Mouse (Mus musculus) liver, embryonic 13.5 days (tissue): Measurements from ENCODE around the gene Fam217a. TPM values are rescaled to one million over a fixed set of nuclear protein-coding genes. Genes with fewer than 3 reads are reported as not detected.
"Not testable (repeated sequence)": the region's sequence is repeated elsewhere in the genome, so short reads cannot be mapped to it uniquely, and the experiment has no call there.

Experiments
- ATAC-seq: fragments of 200-750 bp; cut with Nextera tagmentation; 2 replicates; pipeline ENCODE4 v1.8.0; 2017; ENCODE audit warnings: low read depth, mild to moderate bottlenecking, moderate number of reproducible peaks, moderate library complexity
- DNase-seq: peaks from one replicate; pipeline ENCODE4 v3.0.0; 2022
- H3K27ac ChIP-seq: fragments of 300-500 bp; sonication (generic); 2 replicates; pipeline ENCODE4 v1.5.1; 2015; ENCODE audit warnings: moderate library complexity, mild to moderate bottlenecking, inconsistent platforms
- H3K27me3 ChIP-seq: fragments of 300-500 bp; sonication (generic); 2 replicates; pipeline ENCODE4 v1.6.1; 2015; ENCODE audit warnings: mild to moderate bottlenecking, inconsistent platforms
- H3K36me3 ChIP-seq: fragments of 300-500 bp; sonication (generic); 2 replicates; pipeline ENCODE4 v1.6.1; 2015; ENCODE audit warnings: mild to moderate bottlenecking, inconsistent platforms
- H3K4me1 ChIP-seq: fragments of 300-500 bp; sonication (generic); replicated peaks from 2 replicates; pipeline ENCODE4 v1.6.1; 2015; ENCODE audit warnings: inconsistent platforms
- H3K4me2 ChIP-seq: fragments of 300-500 bp; sonication (generic); 2 replicates; pipeline ENCODE4 v1.6.1; 2015; ENCODE audit warnings: inconsistent platforms, mild to moderate bottlenecking, moderate library complexity
- H3K4me3 ChIP-seq: fragments of 300-500 bp; sonication (generic); replicated peaks from 2 replicates; pipeline ENCODE4 v1.5.1; 2015; ENCODE audit warnings: mild to moderate bottlenecking, inconsistent platforms
- H3K9ac ChIP-seq: fragments of 300-500 bp; sonication (generic); 2 replicates; pipeline ENCODE4 v1.6.1; 2015; ENCODE audit warnings: mild to moderate bottlenecking, inconsistent platforms
- H3K9me3 ChIP-seq: fragments of 300-500 bp; sonication (generic); replicated peaks from 2 replicates; pipeline ENCODE4 v1.6.1; 2016; ENCODE audit warnings: inconsistent platforms
- WGBS: fragments of 180-500 bp; shearing (Covaris S2); methylation state at CpG from one replicate; pipeline ENCODE4 v1.1.7; 2015; ENCODE audit not compliant: insufficient replicate concordance; 5-methylcytosine and 5-hydroxymethylcytosine counted together
- polyA plus RNA-seq: library from polyadenylated mRNA; unstranded; fragments of >200 nt; fragmentation: Nextera tagmentation; extraction: Ambion mirVana; gene quantifications from 2 replicates; pipeline ENCODE4 v1.2.1, GENCODE M21; 2015

Gene Fam217a
- polyA plus RNA-seq, 1 experiment from 2014 or later, result 0.35 TPM

DNA sequence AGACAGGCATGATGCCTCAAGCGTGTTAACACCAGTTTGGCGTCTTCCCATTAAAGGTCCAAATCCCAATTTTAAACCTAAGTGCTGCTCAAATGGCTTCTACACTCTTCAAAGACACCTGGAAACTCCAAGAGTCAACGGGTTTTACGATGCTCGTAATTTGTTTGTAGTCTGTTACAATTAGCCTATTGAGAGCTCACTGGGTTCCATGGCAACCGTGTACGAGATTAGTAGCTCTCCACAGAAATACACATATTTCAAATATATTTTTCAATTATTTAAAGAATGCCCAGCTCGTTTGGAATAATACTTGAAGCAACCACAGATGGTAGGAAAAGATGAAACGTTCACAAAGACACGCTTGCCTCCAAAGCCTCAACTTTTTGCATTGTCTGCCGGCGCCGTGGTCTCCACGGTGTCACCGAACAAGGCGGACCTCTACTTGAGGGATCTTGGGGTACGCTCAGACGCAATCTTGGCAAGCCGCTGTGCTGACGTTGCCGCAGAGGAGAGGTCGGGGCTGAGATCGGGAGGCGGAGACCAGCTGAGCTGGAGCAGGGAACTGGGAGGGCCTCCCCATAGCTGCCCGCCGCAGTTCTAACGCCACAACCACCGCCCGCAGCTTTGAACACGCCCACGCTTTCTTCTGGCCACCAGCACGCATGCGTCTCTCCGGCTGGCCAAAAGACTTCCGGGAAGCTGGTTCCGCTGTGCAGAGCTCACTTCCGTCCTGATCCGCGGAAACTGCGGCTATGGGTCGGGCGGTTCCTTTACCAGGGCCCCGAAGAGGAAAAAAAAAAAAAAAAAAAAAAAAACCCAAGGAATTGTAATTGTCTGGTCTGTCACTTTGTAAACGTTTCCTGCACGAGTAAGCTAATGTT is 50.1 kb downstream of the Fam217a start:
- peak overlapping the region; percentile 95 for H3K9ac ChIP-seq
- H3K27ac ChIP-seq, result peak overlapping the region; percentile 98
- no peaks in the 10 kb centered on the region for H3K27me3 ChIP-seq
- H3K36me3 ChIP-seq, result peaks cover 2% of the 10 kb centered on the region; the same call in 1 of the 2 replicates
- H3K4me2 ChIP-seq, result peak overlapping the region; percentile 82
- H3K4me1 ChIP-seq, result peaks cover 38% of the 10 kb centered on the region
- 5% methylated on average over 45 of the region's 45 CpGs for WGBS
- H3K9me3 ChIP-seq, result no peaks in the 10 kb centered on the region
- peak; percentile 96 for DNase-seq
- H3K4me3 ChIP-seq, result peak overlapping the region; percentile 93
- ATAC-seq, result peak; percentile 93

DNA sequence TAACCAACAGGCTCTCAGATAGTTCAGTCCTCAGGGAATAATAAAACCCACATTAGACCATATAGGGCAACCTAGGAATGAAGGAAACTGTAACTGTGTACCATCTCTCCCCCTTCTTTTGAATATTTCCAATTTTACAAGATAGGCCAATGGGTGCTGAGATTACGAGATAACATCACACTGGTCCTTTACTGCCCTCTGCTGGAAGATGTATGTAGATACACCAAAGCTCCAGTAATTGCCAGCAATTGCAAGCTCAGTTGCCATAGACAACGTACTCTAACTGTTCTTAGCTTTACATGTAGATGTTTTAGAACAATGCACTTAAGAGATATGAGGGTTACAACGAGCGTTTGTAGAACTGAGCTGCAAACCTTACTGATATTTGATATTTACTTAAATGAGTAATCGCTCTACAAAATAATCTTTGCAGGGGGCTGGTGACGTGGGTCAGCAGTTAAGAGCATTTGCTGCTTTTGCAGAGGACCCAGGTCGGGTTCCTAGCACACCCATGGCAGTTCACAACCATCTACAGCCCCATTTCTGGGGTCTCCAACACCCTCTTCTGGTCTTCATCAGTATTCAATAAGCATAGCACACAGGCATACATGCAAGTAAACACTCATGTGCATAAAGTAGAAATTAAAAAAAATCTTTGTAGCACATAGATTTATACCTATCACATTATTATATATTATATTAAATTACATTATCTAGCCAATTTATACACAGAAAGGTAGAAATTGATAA is 59.5 kb downstream of the Fam217a start:
- no peaks in the 10 kb centered on the region for H3K36me3 ChIP-seq
- H3K4me2 ChIP-seq, result no peak overlapping the region
- DNase-seq (no peak), ATAC-seq (no peak)
- WGBS, result 32% methylated on average over 7 of the region's 7 CpGs
- H3K27ac ChIP-seq, result no peak overlapping the region
- peaks cover 4% of the 10 kb centered on the region for H3K4me1 ChIP-seq
- no peaks in the 10 kb centered on the region for H3K27me3 ChIP-seq
- no peak overlapping the region for H3K9ac ChIP-seq
- H3K9me3 ChIP-seq, result no peaks in the 10 kb centered on the region
- H3K4me3 ChIP-seq, result no peak overlapping the region

DNA sequence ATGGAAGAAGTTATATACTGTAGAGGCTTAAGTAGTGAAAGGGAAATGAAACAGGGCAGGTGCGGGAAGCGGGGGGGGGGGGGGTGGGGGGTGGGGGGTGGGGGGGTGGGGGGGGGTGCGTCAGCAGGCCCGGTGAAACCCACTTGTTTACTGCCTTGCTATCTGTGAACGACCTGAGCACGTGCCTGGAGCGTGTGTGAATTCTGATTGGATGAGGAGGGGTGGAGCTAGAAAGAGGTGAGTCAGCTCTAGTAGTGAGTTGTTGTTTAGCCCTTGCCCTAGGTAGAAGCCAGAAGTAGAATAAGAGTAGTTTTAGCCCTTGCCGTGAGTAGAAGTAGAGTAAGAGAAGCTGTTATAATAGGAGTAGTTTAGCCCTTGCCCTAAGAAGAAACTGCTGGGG is 62.9 kb downstream of the Fam217a start:
- WGBS, result 28% methylated on average over 7 of the region's 8 CpGs
- peak; percentile 80 for ATAC-seq

More for the DNA sequence above, 62.9 kb downstream of the Fam217a start:
- not testable (repeated sequence) for H3K36me3 ChIP-seq, DNase-seq, H3K9ac ChIP-seq, H3K9me3 ChIP-seq, H3K4me3 ChIP-seq, H3K4me1 ChIP-seq, H3K27ac ChIP-seq, H3K4me2 ChIP-seq, H3K27me3 ChIP-seq

Other genes with a start within 250 kb of the Fam217a start
- gene Fam50b, start 189.5 kb downstream of the Fam217a start, polyA plus RNA-seq, result 0.09 TPM in 1 of 2 replicates, not detected in the other
- gene Prpf4b, start 49.0 kb downstream of the Fam217a start, polyA plus RNA-seq, result 41.7 and 52.2 TPM in 2 replicates
- gene 4933417A18Rik, start 99 bp upstream of the Fam217a start, polyA plus RNA-seq, result not detected in 2 replicates
- gene Eci3, start 39.5 kb upstream of the Fam217a start, polyA plus RNA-seq, result 0.18 TPM in 1 of 2 replicates, not detected in the other
- gene Eci2, start 102.8 kb upstream of the Fam217a start, polyA plus RNA-seq, result 50.4 and 55.4 TPM in 2 replicates